Mouse (Mus musculus): ENCODE results near the gene Pga5.

The Pga5 gene

DNA sequence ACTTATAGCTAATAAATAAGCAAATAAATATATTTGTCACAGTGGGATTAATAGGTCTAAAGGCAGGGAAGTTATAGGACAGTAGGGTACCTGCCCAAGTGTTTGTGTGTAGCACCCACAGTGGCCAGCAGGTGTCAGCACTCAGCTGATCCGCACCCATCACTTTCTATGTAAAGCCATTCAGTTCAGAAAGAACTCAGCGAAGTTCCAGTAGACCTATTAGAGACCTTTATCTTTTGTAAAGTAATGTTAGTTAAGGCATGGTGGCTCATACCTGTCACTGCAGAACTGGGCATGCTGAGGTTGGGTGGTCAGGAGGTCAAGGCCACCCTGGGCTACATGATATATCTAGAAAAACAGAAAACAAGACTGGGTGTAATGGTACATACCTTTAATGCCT lies 12.4 kb downstream of the Pga5 start:
- peak; percentile 83 to 89 for DNase-seq (ENCODE audit: low spot score in 2 of 2)

DNA sequence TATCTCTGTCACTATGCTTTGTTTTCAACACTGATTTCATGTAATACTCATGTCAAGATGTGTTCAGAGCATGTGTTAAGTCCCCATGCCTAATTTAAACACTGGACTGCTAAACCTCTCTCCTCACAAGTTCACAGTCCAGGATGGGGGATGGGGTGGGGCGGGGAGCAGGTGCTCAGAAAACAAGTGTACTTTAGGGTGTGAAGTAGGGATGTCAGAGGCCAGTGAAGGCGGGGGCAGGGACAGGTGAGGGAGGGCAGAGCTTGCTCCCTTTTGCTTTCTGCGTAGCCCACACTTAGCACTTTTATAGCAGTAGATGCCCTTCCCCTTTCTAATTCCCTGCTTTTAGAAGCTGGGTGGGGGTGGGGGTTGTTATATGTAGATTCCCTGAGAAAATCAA lies 12.8 kb downstream of the Pga5 start:
- DNase-seq (ENCODE audit: low spot score in 2 of 2), result no peak

DNA sequence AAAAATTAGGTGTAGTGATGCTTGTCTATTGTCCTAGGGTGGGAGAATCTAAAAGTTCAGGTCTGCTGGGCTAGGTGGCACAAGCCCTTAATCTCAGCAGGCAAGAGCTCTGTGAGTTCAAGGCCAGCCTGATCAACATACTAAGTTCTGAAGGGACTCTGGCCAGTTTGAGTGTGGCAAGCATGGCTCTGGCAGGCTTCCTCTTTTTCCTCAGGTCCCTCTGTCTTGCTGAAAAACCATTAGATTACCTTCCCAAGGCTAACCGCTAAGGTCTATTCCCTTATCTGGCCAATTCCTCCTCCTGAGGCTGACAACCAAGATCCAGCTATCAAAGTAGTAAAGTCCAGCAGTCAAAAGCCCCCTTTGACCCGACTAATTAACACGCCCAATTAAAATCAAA lies 15.2 kb downstream of the Pga5 start:
- DNase-seq (ENCODE audit: low spot score in 2 of 2), result no peak

DNA sequence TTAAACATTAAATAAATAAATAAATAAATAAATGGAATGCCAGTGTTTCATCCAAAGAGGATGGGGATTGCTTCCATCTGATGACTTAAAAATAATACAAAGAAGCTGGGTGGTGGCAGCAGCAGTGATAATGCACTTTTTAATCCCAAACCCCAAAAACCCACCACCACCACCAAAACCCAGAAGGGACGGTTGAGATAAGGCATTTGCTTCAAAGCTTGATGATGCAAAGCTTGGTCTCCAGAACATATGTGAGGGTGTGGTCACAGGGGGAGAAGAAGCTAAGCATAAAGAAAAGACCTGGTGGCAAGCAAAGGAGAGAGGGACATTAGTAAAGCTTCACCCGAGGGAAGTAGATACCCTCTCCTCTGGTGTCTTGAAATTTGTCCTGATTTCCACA lies 16.0 kb downstream of the Pga5 start:
- peak in 1 of 2 experiments; percentile 38 for DNase-seq (ENCODE audit: low spot score in 2 of 2)

DNA sequence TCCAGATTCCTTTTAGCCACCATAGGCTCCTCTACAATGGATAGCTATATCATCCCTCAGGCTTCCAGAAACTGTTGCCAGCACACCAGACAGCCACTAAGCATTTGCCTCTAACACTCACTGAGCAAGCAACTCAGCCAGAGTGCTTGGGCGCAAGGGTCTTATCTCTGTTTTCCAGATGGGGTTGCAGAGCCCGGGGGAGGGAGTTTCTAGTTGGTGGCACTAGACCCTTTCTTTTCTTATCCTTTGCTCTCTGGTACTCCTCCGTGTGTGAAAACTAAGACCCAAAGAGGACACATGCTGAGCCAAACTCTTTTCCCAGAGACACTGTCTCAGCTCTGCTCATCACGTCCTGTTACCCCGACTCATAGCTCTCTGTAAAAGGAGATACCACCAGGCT lies 16.5 kb downstream of the Pga5 start:
- peak; percentile 61 to 75 for DNase-seq (ENCODE audit: low spot score in 2 of 2)

DNA sequence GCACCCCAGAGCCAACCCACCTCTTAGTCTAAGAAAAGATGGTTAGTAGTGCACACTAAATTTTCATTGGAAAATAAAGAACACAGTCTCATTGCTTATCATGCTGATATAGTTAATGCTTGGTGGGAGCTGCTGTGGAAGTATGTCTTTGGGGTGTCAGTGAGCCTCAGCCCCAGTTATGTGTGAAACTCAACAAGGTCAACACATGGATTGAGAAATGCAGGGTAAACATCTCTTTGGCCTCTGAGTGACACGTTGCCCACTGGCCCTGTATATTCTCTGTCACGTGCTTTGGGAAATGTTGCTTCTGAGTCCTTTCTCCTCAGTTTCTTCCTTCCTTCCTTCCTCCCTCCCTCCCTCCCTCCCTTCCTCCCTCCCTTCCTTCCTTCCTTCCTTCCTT lies 19.5 kb downstream of the Pga5 start:
- DNase-seq (ENCODE audit: low spot score in 2 of 2), result no peak

DNA sequence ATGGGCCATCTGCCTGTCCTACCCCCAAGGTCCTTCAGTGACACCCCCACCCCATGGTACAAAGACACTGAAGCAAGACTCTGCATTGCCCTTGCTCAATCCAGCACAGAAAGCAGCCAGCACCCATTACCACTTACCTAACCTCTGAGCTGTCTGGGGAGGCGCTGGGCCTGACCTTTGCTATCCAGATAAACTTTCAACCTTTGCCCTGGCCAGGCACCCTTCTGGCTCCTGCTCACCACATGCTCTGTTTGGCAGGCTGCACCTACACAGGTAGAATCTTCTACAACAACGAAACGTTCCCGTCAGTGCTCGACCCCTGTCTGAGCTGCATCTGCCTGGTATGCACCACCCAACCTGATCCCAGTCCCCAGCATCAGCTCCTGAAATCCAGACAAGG lies 20.1 kb downstream of the Pga5 start:
- no peak for DNase-seq (ENCODE audit: low spot score in 2 of 2)

DNA sequence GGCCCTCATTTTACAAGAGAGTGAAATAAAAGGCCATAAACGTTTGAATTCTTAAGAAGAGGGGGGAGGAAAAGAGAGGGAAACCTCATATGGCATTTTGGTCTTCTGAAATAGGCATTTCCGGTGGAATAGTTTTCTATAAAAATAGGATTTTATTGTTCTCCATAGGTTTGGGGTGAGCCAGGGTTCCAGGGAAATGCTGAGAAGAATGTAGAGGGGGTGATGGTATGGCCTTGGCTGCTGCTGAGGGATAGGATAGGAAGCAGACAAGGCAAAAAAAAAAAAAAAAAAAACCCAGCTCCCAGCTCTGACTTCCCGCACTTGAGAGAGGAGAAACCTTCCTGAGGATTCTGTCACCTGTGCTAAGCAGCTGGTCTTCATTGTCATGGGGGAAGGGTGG lies 21.8 kb downstream of the Pga5 start:
- DNase-seq (ENCODE audit: low spot score in 2 of 2), result no peak

DNA sequence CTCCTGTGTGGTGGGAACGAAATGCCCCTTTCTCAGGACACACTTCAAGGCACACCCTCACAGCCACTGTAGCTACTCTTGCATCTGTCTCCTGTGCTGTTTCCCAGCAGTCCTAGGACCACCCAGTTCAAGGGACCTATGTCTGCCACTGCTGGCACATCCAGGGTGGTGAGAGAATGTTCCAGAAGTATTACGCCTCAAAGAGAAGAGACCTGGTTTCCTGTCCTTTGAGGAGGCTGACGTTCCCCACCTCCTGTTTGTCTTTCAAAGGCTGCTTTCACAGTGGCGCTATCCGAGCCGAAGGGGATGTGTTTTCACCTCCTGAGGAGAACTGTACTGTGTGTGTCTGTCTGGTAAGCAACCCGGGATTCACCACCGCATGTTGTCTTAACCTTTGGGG lies 29.7 kb downstream of the Pga5 start:
- no peak for DNase-seq (ENCODE audit: low spot score in 2 of 2)

DNA sequence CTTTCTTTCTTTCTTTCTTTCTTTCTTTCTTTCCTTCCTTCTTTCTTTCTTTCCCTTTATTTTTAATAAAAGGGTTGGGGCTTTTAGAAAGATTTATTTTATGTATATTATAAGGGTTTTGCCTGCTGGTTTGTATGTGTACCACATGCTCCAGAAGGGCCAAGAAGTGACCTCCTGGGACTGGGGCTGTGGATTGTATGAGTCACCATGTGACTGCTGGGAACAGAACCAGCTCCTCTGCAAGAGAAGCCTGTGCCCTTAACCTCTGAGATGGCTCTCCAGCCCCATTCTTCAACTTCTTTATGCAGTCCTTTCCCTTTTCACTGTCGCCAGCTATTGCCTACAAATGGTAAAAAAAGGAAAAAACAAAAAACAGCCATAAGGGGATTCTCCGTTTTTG lies 32.3 kb downstream of the Pga5 start:
- DNase-seq (ENCODE audit: low spot score in 2 of 2), result no peak

DNA sequence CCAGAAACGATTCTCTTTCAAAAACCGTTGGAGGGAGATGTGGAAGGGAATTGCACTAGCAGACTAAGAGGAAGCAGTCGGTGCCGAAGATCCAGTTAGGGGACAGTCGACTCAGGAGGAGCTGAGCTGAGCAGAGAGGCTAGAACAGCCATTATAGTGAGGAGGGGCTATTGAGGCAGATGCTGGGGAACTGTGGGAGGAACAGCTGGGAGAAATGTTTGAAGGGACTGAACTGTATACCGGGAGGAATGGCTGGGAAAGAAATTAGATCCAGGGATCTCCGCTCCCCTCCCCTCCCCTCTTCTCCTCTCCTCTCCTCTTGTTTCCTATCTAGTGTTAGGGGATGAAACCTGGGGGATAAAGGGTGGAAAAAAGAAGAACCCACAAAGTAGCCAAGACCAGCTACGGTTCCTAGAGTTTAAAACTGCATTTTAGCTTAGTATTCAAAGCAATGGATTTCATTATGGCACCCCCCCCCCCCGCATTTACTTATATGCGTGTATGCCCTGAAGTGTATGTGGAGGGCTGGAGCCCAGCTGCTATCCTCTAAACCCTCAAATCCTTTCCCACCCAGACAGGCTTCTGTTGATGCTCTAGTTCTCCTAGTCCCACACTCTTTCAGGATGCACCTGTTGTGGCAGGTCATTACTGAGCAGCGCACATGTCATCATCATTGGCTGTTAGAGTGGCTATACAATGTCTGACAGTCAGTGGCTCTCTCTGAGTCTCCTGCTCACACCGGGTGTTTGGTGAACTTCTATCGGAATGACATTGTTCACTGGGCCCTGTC lies 37.1 kb downstream of the Pga5 start:
- DNase-seq (ENCODE audit: low spot score in 2 of 2), result no peak

DNA sequence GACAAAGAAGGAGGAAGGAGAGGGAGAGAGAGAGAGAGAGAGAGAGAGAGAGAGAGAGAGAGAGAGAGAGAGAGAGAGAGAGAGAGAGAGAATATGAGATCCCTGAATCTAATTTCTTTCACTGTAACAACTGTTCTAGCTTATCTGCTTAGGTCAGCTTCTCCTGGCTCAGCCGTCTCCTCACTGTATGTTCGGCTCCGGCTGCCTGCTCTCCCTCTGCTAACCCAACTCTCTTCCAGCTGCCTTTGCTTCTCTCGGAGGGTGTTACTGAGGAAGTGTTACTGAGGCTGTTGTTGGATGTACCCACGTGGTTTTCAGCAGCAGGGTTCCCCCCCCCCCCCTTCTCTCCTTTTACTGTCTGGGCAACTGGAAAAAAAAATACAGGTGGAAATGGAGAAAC lies 37.8 kb downstream of the Pga5 start:
- DNase-seq (ENCODE audit: low spot score in 2 of 2), result no peak

DNA sequence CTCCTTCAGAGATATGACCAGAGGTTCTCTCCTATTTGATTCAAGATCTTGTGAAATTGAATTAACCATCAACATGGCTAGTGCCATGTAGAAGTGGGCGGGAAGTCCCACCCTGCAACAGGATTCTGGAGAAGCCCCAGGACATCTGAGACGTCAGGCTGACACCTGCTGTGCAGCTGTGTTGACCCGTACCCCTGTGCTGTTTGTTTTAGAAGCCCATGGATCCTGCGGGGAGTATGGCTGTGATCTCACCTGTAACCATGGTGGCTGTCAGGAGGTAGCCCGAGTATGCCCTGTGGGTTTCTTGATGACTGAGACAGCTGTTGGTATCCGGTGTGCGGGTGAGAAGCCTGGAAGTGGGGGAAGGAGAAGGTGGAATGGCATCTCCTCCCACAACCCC lies 40.0 kb downstream of the Pga5 start:
- DNase-seq (ENCODE audit: low spot score in 2 of 2), result no peak

DNA sequence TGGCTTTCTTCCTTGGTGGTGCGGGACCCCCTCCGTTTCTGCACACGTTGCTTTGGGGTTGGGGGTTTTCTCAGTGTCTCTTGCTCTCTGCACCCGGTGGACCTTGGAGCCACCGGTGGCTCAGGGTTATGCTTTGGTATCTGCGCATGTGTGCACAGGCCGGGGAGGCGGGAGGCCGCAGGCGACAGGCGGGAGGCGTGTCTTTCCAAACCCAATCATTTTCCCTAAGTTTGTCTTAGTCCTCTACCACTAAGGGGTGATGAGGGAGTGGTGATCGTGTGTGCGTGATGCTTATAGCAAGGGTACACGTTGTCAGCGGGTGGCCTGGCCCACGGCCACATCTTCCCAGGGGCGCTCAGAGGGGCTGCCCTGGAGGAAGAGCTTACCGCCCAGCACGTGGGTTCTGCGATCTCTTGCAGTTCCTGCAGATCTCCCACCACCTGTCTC lies 43.0 kb downstream of the Pga5 start:
- peak; percentile 47 to 63 for DNase-seq (ENCODE audit: low spot score in 2 of 2)

DNA sequence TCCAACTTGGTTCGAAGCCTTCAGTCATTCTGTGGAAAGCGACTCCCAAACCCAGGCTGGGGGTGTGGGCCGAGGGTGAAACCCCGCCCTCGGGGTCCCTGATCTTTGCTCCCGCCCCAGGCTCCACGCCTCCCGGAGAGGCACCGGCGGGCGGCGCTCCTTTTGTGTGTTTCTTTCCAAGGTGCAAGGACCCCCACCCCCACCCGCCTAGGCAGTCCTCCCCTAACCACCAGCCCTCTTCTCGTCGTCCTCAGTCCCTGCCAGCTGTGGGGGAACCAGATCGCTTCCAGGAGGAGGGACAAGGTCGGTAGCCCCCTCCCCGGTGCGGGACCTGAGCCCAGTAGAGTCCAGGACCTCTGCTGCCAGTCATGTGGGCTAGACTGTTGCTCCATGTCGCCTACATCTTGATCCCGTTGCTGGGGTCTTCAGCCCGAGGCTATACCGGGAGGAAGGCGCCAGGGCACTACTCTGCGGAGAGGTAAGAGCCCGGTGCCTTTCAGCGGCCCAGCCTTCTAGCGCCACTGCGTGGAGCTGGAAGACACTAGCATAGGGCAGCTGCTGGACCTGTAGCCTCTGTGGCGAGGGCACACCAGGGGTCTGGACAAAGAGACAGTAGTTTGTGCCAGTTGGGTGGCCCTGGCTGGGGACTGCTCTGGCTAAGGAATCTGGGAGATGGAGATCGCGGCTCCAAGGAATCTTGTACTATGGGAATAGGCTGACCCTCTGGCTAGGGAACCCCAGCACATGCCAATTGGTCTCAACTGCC lies 43.6 kb downstream of the Pga5 start, which contains the start of gene Vwce:
Vwce (plus strand) TSS at position 108 of the 766 bp plus-strand sequence.
- DNase-seq (ENCODE audit: low spot score in 2 of 2), result peak; percentile 61 to 73
